Mouse (Mus musculus) embryonic facial prominence, embryonic 13.5 days (tissue): ENCODE results near the gene Bcas3. TPM values are rescaled to one million over a fixed set of nuclear protein-coding genes. Genes with fewer than 3 reads are reported as not detected.

ENCODE experiments used
- ATAC-seq: fragments of 200-750 bp; cut with Nextera tagmentation; 2 replicates; pipeline ENCODE4 v1.8.0; 2017; ENCODE audit warnings: low read depth; ENCODE audit not compliant: insufficient number of reproducible peaks, insufficient read depth, low FRiP score, low TSS enrichment
- H3K27ac ChIP-seq: fragments of 300-500 bp; sonication (generic); 2 replicates; pipeline ENCODE4 v1.5.1; 2015; ENCODE audit warnings: moderate library complexity, mild to moderate bottlenecking, inconsistent platforms
- H3K27me3 ChIP-seq: fragments of 300-500 bp; sonication (generic); 2 replicates; pipeline ENCODE4 v1.6.1; 2015; ENCODE audit warnings: mild to moderate bottlenecking, inconsistent platforms
- H3K36me3 ChIP-seq: fragments of 300-500 bp; sonication (generic); 2 replicates; pipeline ENCODE4 v1.6.1; 2015; ENCODE audit warnings: mild to moderate bottlenecking, inconsistent platforms
- H3K4me1 ChIP-seq: fragments of 300-500 bp; sonication (generic); 2 replicates; pipeline ENCODE4 v1.6.1; 2015; ENCODE audit warnings: inconsistent platforms
- H3K4me2 ChIP-seq: fragments of 300-500 bp; sonication (generic); 2 replicates; pipeline ENCODE4 v1.6.1; 2015; ENCODE audit warnings: moderate library complexity, mild to moderate bottlenecking, inconsistent platforms
- H3K4me3 ChIP-seq: fragments of 300-500 bp; sonication (generic); 2 replicates; pipeline ENCODE4 v1.5.1; 2015; ENCODE audit warnings: mild to moderate bottlenecking, inconsistent platforms
- H3K9ac ChIP-seq: fragments of 300-500 bp; sonication (generic); 2 replicates; pipeline ENCODE4 v1.6.1; 2015; ENCODE audit warnings: mild to moderate bottlenecking, inconsistent platforms
- H3K9me3 ChIP-seq: fragments of 300-500 bp; sonication (generic); 2 replicates; pipeline ENCODE4 v1.6.1; 2016; ENCODE audit warnings: inconsistent platforms
- WGBS: fragments of 180-500 bp; shearing (Covaris S2); methylation state at CpG from one replicate; pipeline ENCODE4 v1.1.7; 2015; ENCODE audit warnings: mixed read lengths; 5-methylcytosine and 5-hydroxymethylcytosine counted together
- polyA plus RNA-seq: library from polyadenylated mRNA; unstranded; fragments of >200 nt; fragmentation: Nextera tagmentation; extraction: Ambion mirVana; gene quantifications from 2 replicates; pipeline ENCODE4 v1.2.1, GENCODE M21; 2015

Bcas3 gene
- polyA plus RNA-seq, 1 experiment from 2014 or later: 33.1 TPM

GRCm38 (mm10) chr11:85836523-85837290 is 483.7 kb downstream of the Bcas3 start:
- 4% methylated on average over 32 of the region's 32 CpGs for WGBS
- H3K27ac ChIP-seq: peak overlapping the region; percentile 99
- H3K4me2 ChIP-seq: peak overlapping the region; percentile 86
- H3K9ac ChIP-seq: peak overlapping the region; percentile 100
- no peaks in the 10 kb centered on the region for H3K9me3 ChIP-seq
- peaks cover 41% of the 10 kb centered on the region for H3K4me1 ChIP-seq
- H3K4me3 ChIP-seq: peak overlapping the region; percentile 88
- ATAC-seq: no peak
- H3K36me3 ChIP-seq: peaks cover 42% of the 10 kb centered on the region
- peaks cover 46% of the 10 kb centered on the region for H3K27me3 ChIP-seq

- ATAC-seq: no peak
- H3K9me3 ChIP-seq: no peaks in the 10 kb centered on the region
- H3K4me1 ChIP-seq: peaks cover 44% of the 10 kb centered on the region
- H3K4me3 ChIP-seq: peak overlapping the region; percentile 88
- 2% methylated on average over 18 of the region's 18 CpGs for WGBS
- peak overlapping the region; percentile 86 for H3K4me2 ChIP-seq
- peaks cover 44% of the 10 kb centered on the region for H3K36me3 ChIP-seq
- H3K27ac ChIP-seq: peak overlapping the region; percentile 99
- peaks cover 46% of the 10 kb centered on the region for H3K27me3 ChIP-seq
- peak overlapping the region; percentile 100 for H3K9ac ChIP-seq
Observed at GRCm38 (mm10) chr11:85837291-85837647, 484.3 kb downstream of the Bcas3 start.

- Histone ChIP-seq H3K4me3 (peak overlapping the region; percentile 88), H3K4me2 (peak overlapping the region; percentile 86), H3K36me3 (peaks cover 49% of the 10 kb centered on the region), H3K27me3 (peaks cover 46% of the 10 kb centered on the region), H3K9me3 (no peaks in the 10 kb centered on the region), H3K4me1 (peaks cover 49% of the 10 kb centered on the region), H3K9ac (peak overlapping the region; percentile 100), H3K27ac (peak overlapping the region; percentile 99)
- ATAC-seq: no peak
- under 1% methylated on average over 65 of the region's 67 CpGs for WGBS
Observed at GRCm38 (mm10) chr11:85837648-85838423, 484.9 kb downstream of the Bcas3 start.

- Histone ChIP-seq H3K9ac (peak overlapping the region; percentile 100), H3K4me1 (peaks cover 57% of the 10 kb centered on the region), H3K9me3 (no peaks in the 10 kb centered on the region), H3K36me3 (peaks cover 51% of the 10 kb centered on the region), H3K4me3 (peak overlapping the region; percentile 88), H3K27me3 (peaks cover 46% of the 10 kb centered on the region), H3K27ac (peak overlapping the region; percentile 99), H3K4me2 (peak overlapping the region; percentile 86)
- no peak for ATAC-seq
- WGBS: 5% methylated on average over 20 of the region's 20 CpGs
Observed at GRCm38 (mm10) chr11:85838424-85839257, 485.7 kb downstream of the Bcas3 start.

GRCm38 (mm10) chr11:85839258-85840030 is 486.5 kb downstream of the Bcas3 start:
- H3K27me3 ChIP-seq: peaks cover 46% of the 10 kb centered on the region
- H3K9ac ChIP-seq: peak overlapping the region; percentile 100
- H3K36me3 ChIP-seq: peaks cover 51% of the 10 kb centered on the region
- H3K4me1 ChIP-seq: peaks cover 63% of the 10 kb centered on the region
- H3K9me3 ChIP-seq: no peaks in the 10 kb centered on the region
- peak overlapping the region; percentile 99 for H3K27ac ChIP-seq
- peak overlapping the region; percentile 88 for H3K4me3 ChIP-seq
- 9% methylated on average over 7 of the region's 7 CpGs for WGBS
- peak overlapping the region; percentile 86 for H3K4me2 ChIP-seq
- no peak for ATAC-seq

- peak overlapping the region; percentile 86 for H3K4me2 ChIP-seq
- H3K36me3 ChIP-seq: peaks cover 49% of the 10 kb centered on the region
- peaks cover 47% of the 10 kb centered on the region for H3K27me3 ChIP-seq
- no peaks in the 10 kb centered on the region for H3K9me3 ChIP-seq
- H3K9ac ChIP-seq: peak overlapping the region; percentile 100
- H3K4me3 ChIP-seq: peak overlapping the region; percentile 88
- 4% methylated on average over 27 of the region's 27 CpGs for WGBS
- peak overlapping the region; percentile 99 for H3K27ac ChIP-seq
- H3K4me1 ChIP-seq: peaks cover 69% of the 10 kb centered on the region
- no peak for ATAC-seq
Observed at GRCm38 (mm10) chr11:85840031-85840802, 487.2 kb downstream of the Bcas3 start.

GRCm38 (mm10) chr11:85840803-85841145 is 487.8 kb downstream of the Bcas3 start:
- peaks cover 43% of the 10 kb centered on the region for H3K27me3 ChIP-seq
- peak overlapping the region; percentile 99 for H3K27ac ChIP-seq
- H3K4me1 ChIP-seq: peaks cover 72% of the 10 kb centered on the region
- H3K9ac ChIP-seq: peak overlapping the region; percentile 100
- no peaks in the 10 kb centered on the region for H3K9me3 ChIP-seq
- no peak for ATAC-seq
- H3K4me2 ChIP-seq: peak overlapping the region; percentile 86
- H3K36me3 ChIP-seq: peaks cover 47% of the 10 kb centered on the region
- WGBS: 4% methylated on average over 21 of the region's 21 CpGs
- peak overlapping the region; percentile 88 for H3K4me3 ChIP-seq

- Histone ChIP-seq H3K9ac (peak overlapping the region; percentile 100), H3K36me3 (peaks cover 42% of the 10 kb centered on the region), H3K27me3 (peaks cover 39% of the 10 kb centered on the region), H3K27ac (peak overlapping the region; percentile 99), H3K4me2 (peak overlapping the region; percentile 86), H3K4me1 (peaks cover 72% of the 10 kb centered on the region), H3K9me3 (no peaks in the 10 kb centered on the region), H3K4me3 (peak overlapping the region; percentile 88)
- 7% methylated on average over 8 of the region's 8 CpGs for WGBS
- no peak for ATAC-seq
Observed at GRCm38 (mm10) chr11:85841211-85841681, 488.3 kb downstream of the Bcas3 start.

GRCm38 (mm10) chr11:85841980-85842379 is 489.0 kb downstream of the Bcas3 start:
- peak overlapping the region; percentile 99 for H3K27ac ChIP-seq
- under 1% methylated on average over 31 of the region's 32 CpGs for WGBS
- H3K4me2 ChIP-seq: peak overlapping the region; percentile 86
- H3K27me3 ChIP-seq: peaks cover 37% of the 10 kb centered on the region
- H3K9me3 ChIP-seq: no peaks in the 10 kb centered on the region
- H3K4me1 ChIP-seq: peaks cover 69% of the 10 kb centered on the region
- H3K9ac ChIP-seq: peak overlapping the region; percentile 100
- peak overlapping the region; percentile 88 for H3K4me3 ChIP-seq
- H3K36me3 ChIP-seq: peaks cover 38% of the 10 kb centered on the region
- no peak for ATAC-seq
